Mouse (Mus musculus) lung, postnatal 0 days (tissue): ENCODE results near the gene Ctnna3.

Experiments
- CTCF ChIP-seq: IDR thresholded peaks from 2 replicates; pipeline ENCODE4 v1.5.1; 2016; ENCODE audit warnings: antibody characterized with exemption, mild to moderate bottlenecking
- EP300 ChIP-seq: IDR thresholded peaks from 2 replicates; pipeline ENCODE4 v1.6.1; 2016; ENCODE audit warnings: antibody characterized with exemption, mild to moderate bottlenecking, control low read depth

- TF ChIP-seq EP300 (no peak), CTCF (no peak)
These were observed 658.3 kb downstream of the Ctnna3 start for GRCm38 (mm10) chr10:64087936-64088773.
